Mouse (Mus musculus): ENCODE measurements around the gene Zfp296. TPM values are rescaled to one million over a fixed set of nuclear protein-coding genes. Genes with fewer than 3 reads are reported as not detected.

Zfp296 gene
- polyA plus RNA-seq, 1 experiment from 2014 or later: 0.35 TPM

DNA sequence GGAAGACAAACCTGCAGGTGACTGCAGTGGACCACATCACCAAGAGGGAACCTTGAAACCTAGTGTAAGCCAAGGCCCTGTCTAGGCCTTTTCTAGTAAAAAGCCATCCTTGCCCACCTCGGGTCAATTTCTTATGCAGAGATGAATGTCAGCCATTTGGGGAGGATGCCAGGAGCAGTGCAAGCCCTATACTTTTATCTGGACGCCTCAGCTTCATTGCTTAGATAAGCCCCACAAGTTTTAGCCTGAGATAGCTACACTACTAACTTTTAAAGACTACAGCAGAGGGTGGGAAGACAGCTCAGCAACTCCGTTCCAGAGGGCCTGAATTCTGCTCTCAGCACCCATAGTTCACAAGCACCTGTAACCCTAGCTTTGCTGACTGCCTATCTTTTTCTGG is 13.2 kb upstream of the Zfp296 start:
- WGBS: 94% methylated on average over 3 of the region's 3 CpGs
- peak overlapping the region; percentile 94; the same call in 1 of the 2 replicates for H3K4me3 ChIP-seq
- H3K4me2 ChIP-seq: peak overlapping the region; percentile 99; the same call in 1 of the 2 replicates
- H3K9me3 ChIP-seq (replicated peaks): 0 out of 2 replicates have a peak, but pooled peaks cover 5% of the 10 kb centered on the region
- H3K9ac ChIP-seq: no peak overlapping the region
- no peak for ATAC-seq
- no peak overlapping the region for H3K27ac ChIP-seq
- H3K36me3 ChIP-seq (ENCODE audit: poor library complexity, severe bottlenecking): peaks cover 34% of the 10 kb centered on the region
- peaks cover 38% of the 10 kb centered on the region for H3K4me1 ChIP-seq
- no peaks in the 10 kb centered on the region for H3K27me3 ChIP-seq

DNA sequence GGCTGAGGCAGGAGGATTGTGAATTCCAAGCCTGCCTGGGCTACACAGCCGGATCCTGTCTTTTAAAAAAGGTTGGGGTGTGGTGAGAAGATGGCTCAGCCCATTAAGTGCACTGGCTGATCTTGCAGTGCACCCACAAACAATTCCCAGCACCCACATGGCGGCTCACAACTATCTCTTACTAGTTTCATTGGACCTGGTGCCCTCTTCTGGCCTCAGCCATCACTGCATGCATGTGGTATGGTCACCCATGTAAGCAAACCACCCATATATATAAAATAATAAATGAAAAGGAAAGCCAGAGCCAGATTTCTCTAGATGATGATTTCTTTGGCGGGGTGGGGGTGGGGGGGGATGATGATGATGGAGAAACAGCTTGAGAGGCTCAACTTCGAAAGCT is 12.6 kb upstream of the Zfp296 start:
- 88% methylated on average over 4 of the region's 4 CpGs for WGBS
- Histone ChIP-seq H3K9me3 (replicated peaks) (0 out of 2 replicates have a peak, but pooled peaks cover 5% of the 10 kb centered on the region), H3K27me3 (no peaks in the 10 kb centered on the region), H3K36me3 (ENCODE audit: poor library complexity, severe bottlenecking) (peaks cover 40% of the 10 kb centered on the region), H3K4me1 (peaks cover 32% of the 10 kb centered on the region), H3K9ac (no peak overlapping the region), H3K4me2 (no peak overlapping the region), H3K4me3 (no peak overlapping the region), H3K27ac (no peak overlapping the region)
- ATAC-seq: no peak

DNA sequence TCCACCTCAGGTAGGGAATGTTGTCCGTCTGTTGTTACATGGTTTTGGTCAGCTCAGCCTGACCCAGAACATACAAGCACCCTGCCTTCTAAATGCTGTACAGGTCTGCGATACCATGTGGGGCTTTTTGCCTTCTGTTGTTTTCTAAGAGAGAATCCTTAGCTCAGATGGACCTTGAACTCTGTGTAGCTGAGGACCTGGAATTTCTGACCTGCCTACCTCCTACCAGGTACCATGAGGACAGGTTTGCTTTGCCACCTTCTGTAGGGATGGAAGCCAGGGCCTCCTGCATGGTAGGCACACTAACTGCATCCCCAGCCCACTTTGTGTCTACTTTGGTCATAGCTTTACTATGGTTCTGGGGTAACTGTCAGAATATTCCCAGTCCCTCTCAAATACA is 11.3 kb upstream of the Zfp296 start:
- WGBS: 94% methylated on average over 2 of the region's 2 CpGs
- Histone ChIP-seq H3K27me3 (no peaks in the 10 kb centered on the region), H3K9me3 (replicated peaks) (0 out of 2 replicates have a peak, but pooled peaks cover 5% of the 10 kb centered on the region), H3K9ac (no peak overlapping the region), H3K27ac (no peak overlapping the region), H3K4me3 (no peak overlapping the region), H3K4me1 (peaks cover 19% of the 10 kb centered on the region), H3K4me2 (no peak overlapping the region), H3K36me3 (ENCODE audit: poor library complexity, severe bottlenecking) (peaks cover 48% of the 10 kb centered on the region)
- ATAC-seq: no peak

DNA sequence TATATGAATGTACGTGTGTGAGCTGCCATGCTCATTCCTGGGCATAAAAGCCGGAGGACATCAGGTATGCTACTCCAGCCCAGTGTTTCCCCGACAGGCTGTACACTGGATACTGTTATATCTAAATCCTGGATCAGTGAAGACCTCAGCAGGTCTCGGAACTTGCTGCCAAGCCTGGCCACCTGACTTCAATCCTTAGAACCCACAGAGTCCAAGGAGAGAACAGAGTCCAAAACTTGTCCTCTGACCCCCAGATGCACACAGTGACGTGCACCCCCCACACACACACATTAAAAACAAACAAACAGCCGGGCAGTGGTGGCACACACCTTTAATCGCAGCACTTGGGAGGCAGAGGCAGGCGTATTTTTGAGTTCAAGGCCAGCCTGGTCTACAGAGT is 9.7 kb upstream of the Zfp296 start:
- no peak for ATAC-seq
- no peak overlapping the region for H3K4me2 ChIP-seq
- H3K9me3 ChIP-seq (replicated peaks): 0 out of 2 replicates have a peak, but pooled peaks cover 5% of the 10 kb centered on the region
- H3K27ac ChIP-seq: no peak overlapping the region
- peaks cover 22% of the 10 kb centered on the region for H3K4me1 ChIP-seq
- 92% methylated on average over 8 of the region's 8 CpGs for WGBS
- no peak overlapping the region for H3K9ac ChIP-seq
- no peak overlapping the region for H3K4me3 ChIP-seq
- peaks cover 48% of the 10 kb centered on the region for H3K36me3 ChIP-seq (ENCODE audit: poor library complexity, severe bottlenecking)
- no peaks in the 10 kb centered on the region for H3K27me3 ChIP-seq

DNA sequence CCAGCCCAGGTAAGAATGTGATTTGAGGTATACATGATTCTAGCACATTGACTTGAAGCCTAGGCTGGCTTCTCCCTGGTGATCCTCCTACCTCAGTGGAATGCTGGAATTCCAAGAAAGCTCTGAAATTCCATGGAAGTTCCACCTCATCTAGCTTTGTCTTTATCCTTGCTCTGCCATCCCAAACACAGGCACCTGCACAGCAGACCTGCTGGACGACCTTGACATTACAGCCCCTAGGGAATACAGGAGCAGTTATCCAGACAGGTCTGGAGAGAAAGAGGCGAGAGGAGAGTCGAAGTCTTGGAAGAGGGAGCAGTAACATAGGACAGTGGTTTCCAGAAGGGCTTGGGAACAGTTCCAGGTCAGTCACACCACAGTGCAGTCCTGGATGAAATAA is 7.4 kb upstream of the Zfp296 start:
- Histone ChIP-seq H3K9me3 (replicated peaks) (no peaks in the 10 kb centered on the region), H3K9ac (no peak overlapping the region), H3K4me1 (peaks cover 19% of the 10 kb centered on the region), H3K4me3 (no peak overlapping the region), H3K27ac (no peak overlapping the region), H3K36me3 (ENCODE audit: poor library complexity, severe bottlenecking) (peaks cover 37% of the 10 kb centered on the region), H3K27me3 (peaks cover 2% of the 10 kb centered on the region), H3K4me2 (no peak overlapping the region)
- no peak for ATAC-seq
- WGBS: 87% methylated on average over 3 of the region's 3 CpGs

DNA sequence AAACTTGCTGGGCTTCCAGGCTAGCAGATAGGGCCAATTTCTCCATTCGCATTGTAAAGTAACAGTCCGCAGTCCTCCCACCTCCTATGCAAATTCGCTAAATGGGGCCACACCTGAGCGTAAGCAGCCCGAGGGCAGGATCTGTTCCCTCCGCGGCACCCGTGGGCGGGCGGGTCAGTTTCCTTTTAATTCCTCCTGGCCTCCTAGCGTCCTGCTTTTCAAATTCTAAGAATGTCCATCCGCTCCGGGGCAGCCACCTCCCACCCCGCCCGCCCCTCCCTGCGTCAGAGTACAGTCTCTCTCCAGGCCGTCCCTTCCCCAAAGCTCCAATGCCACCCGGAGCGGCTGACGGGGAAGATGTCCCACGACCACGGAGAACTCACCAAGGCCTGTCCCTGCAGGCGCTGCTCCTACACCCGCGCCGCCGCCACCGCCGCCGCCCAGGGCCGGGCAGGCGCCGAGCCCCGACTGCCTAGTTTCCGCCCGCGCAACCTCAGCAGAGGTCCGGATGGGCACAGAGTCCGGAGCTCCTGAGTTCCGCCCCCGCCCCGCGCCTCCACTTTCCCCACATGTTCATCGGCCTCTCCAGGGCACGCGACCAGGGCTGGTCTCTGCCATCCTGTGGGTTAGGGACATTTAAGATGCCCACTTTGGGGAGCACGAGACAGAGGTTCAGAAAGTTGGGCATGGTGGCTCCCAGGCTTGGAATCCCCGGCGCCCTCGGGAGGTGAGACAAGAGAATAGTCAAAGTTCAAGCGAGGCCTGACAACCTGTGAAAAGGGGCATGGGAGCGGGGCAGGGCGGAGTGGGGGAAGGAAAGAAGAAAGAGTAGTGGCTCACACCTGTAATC is 3.9 kb upstream of the Zfp296 start:
- Histone ChIP-seq H3K36me3 (ENCODE audit: poor library complexity, severe bottlenecking) (peaks cover 18% of the 10 kb centered on the region), H3K27ac (peak overlapping the region; percentile 69), H3K9me3 (replicated peaks) (no peaks in the 10 kb centered on the region), H3K4me1 (peaks cover 28% of the 10 kb centered on the region), H3K9ac (peak overlapping the region; percentile 83), H3K4me3 (peak overlapping the region; percentile 75), H3K27me3 (peaks cover 36% of the 10 kb centered on the region), H3K4me2 (peak overlapping the region; percentile 79)
- ATAC-seq: peak; percentile 90
- WGBS: 1% methylated on average over 53 of the region's 53 CpGs

DNA sequence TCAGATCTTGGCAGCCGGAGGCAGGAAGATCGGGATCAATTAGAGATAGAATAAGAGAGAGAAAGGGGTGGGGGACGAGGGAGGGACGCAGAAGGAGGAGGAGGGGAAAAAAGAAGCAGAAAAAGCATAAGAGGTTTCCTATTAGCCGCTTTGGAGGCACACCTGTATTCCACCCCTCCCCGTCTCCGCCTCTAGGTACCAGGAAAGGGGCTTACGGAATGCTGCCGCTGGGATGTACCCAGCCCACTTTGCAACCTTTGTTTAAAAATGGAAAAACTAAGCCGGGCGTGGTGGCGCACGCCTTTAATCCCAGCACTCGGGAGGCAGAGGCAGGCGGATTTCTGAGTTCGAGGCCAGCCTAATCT is 3.3 kb upstream of the Zfp296 start:
- no peak; the same call in 1 of the 2 replicates for ATAC-seq
- 25% methylated on average over 16 of the region's 16 CpGs for WGBS

DNA sequence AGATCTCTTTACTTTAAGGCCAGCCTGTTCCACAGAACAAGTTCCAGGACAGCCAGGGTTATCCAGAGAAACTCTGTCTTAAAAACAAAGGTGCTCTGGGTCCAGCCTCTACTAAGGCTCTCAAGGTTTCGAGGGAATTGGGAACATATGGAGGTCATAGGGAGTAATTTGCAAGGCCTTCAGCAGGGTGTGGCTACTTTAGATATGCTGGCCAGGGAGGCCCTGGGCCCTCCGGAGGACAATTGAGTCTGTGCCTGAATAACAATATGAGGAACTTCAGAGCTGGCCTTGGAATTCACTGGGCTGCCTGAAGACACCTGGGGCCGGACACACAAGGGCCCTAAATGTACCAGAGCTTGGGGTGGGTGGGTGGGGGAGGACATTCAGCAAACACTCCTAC is 1.5 kb upstream of the Zfp296 start:
- Histone ChIP-seq H3K4me1 (peaks cover 28% of the 10 kb centered on the region), H3K27ac (no peak overlapping the region), H3K4me3 (no peak overlapping the region), H3K9me3 (replicated peaks) (no peaks in the 10 kb centered on the region), H3K4me2 (no peak overlapping the region), H3K9ac (no peak overlapping the region), H3K36me3 (ENCODE audit: poor library complexity, severe bottlenecking) (peaks cover 11% of the 10 kb centered on the region), H3K27me3 (peaks cover 57% of the 10 kb centered on the region)
- 67% methylated on average over 3 of the region's 3 CpGs for WGBS
- no peak for ATAC-seq

More for the DNA sequence above, 3.3 kb upstream of the Zfp296 start:
- Histone ChIP-seq H3K4me3 (peak overlapping the region; percentile 75), H3K4me1 (peaks cover 28% of the 10 kb centered on the region), H3K4me2 (peak overlapping the region; percentile 79), H3K27me3 (peaks cover 42% of the 10 kb centered on the region), H3K27ac (no peak overlapping the region), H3K9me3 (replicated peaks) (no peaks in the 10 kb centered on the region), H3K36me3 (ENCODE audit: poor library complexity, severe bottlenecking) (peaks cover 15% of the 10 kb centered on the region), H3K9ac (peak overlapping the region; percentile 83)

DNA sequence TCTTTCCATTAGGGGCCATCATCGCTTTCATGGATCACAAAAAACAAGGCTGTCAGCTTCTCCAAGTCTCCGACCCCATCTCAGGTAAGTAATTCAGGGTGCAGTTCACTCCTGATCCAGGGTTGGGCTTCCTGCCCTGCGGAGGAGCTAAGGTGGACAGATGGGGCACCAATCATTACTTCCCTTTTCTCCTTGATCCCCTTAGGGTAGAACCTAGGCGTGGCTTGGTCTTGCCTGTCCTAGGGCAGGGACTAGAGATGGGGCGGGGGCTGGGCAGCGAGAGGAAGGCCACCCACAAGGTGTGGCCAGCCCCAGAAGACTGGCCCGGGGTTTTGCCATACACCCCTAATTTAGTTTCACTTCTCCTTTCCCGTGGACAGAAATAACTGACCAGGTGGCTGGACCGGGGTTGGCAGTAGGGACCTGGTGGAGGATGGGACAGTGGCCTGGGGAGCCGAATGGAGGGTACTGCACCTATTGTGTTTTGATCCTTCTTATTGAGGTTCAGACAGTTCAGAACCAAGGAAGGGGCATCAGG is 859 bp downstream of the Zfp296 start:
- Histone ChIP-seq H3K4me2 (peak overlapping the region; percentile 57), H3K27me3 (peaks cover 57% of the 10 kb centered on the region), H3K9me3 (replicated peaks) (no peaks in the 10 kb centered on the region), H3K4me3 (peak overlapping the region; percentile 33), H3K27ac (no peak overlapping the region), H3K36me3 (ENCODE audit: poor library complexity, severe bottlenecking) (peaks cover 34% of the 10 kb centered on the region), H3K9ac (no peak overlapping the region), H3K4me1 (peaks cover 13% of the 10 kb centered on the region)
- ATAC-seq: no peak
- WGBS: 12% methylated on average over 10 of the region's 10 CpGs

DNA sequence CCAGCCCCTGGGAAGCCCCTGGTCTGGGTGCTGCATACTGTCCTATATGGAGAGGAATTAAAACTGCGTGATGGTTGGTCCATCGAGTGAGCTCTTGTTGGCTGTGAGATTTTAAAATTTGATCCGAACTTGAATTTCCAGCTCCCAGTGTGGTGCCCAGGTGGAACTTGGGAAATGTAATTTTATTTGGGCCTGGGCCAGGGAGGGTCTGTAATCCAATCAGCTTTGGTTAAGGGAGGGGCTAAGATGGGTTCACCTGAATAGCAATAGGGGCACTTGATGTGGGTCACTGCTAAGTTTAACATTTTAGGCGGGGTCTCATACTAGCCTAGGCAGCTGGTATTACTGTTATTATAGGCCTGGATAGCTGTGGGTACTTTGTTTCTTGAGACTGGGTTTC is 1.3 kb downstream of the Zfp296 start:
- WGBS: 61% methylated on average over 4 of the region's 4 CpGs
- Histone ChIP-seq H3K4me3 (no peak overlapping the region), H3K4me2 (no peak overlapping the region), H3K36me3 (ENCODE audit: poor library complexity, severe bottlenecking) (peaks cover 39% of the 10 kb centered on the region), H3K27ac (no peak overlapping the region), H3K9me3 (replicated peaks) (no peaks in the 10 kb centered on the region), H3K27me3 (peaks cover 57% of the 10 kb centered on the region), H3K9ac (no peak overlapping the region), H3K4me1 (peaks cover 13% of the 10 kb centered on the region)
- ATAC-seq: no peak

DNA sequence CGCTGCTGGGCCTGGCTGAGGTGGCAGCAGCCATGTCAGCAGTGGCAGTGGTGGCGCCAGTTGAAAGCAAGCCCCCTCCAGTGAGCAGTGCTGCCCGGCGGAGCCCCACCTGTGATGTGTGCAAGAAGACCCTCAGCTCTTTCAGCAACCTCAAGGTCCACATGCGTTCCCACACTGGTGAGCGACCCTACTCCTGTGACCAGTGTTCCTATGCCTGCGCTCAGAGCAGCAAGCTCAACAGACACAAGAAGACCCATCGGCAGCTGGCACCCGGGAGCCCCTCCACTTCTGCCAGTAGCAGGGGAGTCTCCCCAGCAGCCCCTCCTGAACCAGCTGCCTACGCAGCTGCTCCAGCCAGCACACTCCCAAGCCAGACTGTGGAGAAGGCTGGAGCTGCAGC is 2.7 kb downstream of the Zfp296 start:
- Histone ChIP-seq H3K9me3 (replicated peaks) (no peaks in the 10 kb centered on the region), H3K27me3 (peaks cover 55% of the 10 kb centered on the region), H3K9ac (no peak overlapping the region), H3K4me2 (no peak overlapping the region), H3K36me3 (ENCODE audit: poor library complexity, severe bottlenecking) (peaks cover 52% of the 10 kb centered on the region), H3K27ac (no peak overlapping the region), H3K4me1 (peaks cover 8% of the 10 kb centered on the region), H3K4me3 (no peak overlapping the region)
- ATAC-seq: no peak; the same call in 1 of the 2 replicates
- WGBS: 84% methylated on average over 10 of the region's 10 CpGs

DNA sequence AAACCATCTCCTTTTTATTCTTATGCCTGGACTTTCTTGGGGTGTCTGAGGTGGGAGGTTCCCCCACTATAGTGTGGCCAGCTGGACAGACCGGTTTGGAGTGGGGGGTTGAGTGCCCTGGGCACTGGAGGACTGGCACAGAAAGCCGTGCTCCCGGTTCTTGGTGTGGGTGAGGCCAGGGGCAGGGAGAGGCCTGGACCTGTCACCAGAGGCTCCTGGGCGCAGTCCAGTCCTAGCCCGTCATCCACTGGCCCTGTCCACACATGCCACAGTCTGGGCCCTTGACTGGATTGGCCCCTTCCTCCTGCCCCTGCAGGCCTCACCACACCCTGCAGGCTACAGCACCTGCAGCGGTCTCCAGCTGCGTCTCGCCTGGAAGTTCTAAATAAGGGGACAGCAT is 3.5 kb downstream of the Zfp296 start:
- Histone ChIP-seq H3K4me3 (no peak overlapping the region), H3K9me3 (replicated peaks) (no peaks in the 10 kb centered on the region), H3K27me3 (peaks cover 47% of the 10 kb centered on the region), H3K9ac (no peak overlapping the region), H3K27ac (no peak overlapping the region), H3K36me3 (ENCODE audit: poor library complexity, severe bottlenecking) (peaks cover 61% of the 10 kb centered on the region), H3K4me1 (peaks cover 8% of the 10 kb centered on the region), H3K4me2 (no peak overlapping the region)
- ATAC-seq: no peak
- WGBS: 91% methylated on average over 8 of the region's 8 CpGs

All from forebrain, embryonic 13.5 days (tissue).